In genomic region chr2:173811850-173812249, GRCm38 (mm10) we compare ENCODE assay signal across 13 mouse cellular contexts.
A peak's percentile ranks its signal among the peaks of the same experiment; 100 is the strongest.
DNase-seq lines count a peak whose midpoint lies in the region; ATAC-seq and TF ChIP-seq lines count a peak whose summit lies in the region.
"Had no signal": no experiment of that assay in that cellular context is flagged by ENCODE, and none has a peak within 500 bp of the region (broad histone marks: within the 10 kb centered on the region; RNA-seq: fewer than 3 reads in every experiment).

No protein-coding gene starts in this region.

- TF ChIP-seq EP300 in ES-Bruce4 (IDR thresholded peaks at IDR 0.05; ENCODE audit: insufficient read depth, low read depth, low read length): no peak

- H3K9me3 ChIP-seq in kidney, embryonic 14.5 days (ENCODE audit: control insufficient read depth, low read length): peaks cover 2% of the 10 kb centered on the region
- peaks cover 3% of the 10 kb centered on the region; the same call in 1 of the 2 replicates for H3K9me3 ChIP-seq in ES-Bruce4 (replicated peaks; ENCODE audit: control insufficient read depth, insufficient read depth, low read length, poor library complexity, severe bottlenecking)
- H3K9me3 ChIP-seq in forebrain, embryonic 13.5 days (replicated peaks): 0 out of 2 replicates have a peak, but pooled peaks cover 6% of the 10 kb centered on the region

- TF ChIP-seq POLR2A in ES-Bruce4 (IDR thresholded peaks at IDR 0.05; ENCODE audit: insufficient read depth, low read length): no peak
- no peak for TF ChIP-seq POLR2A in small intestine, adult 2 months (IDR thresholded peaks at IDR 0.05; ENCODE audit: low read depth, low read length)

- peak; percentile 36 for TF ChIP-seq CTCF in ES-Bruce4 (IDR thresholded peaks at IDR 0.05; ENCODE audit: low read depth, low read length)
- TF ChIP-seq CTCF in small intestine, adult 2 months (IDR thresholded peaks at IDR 0.05; ENCODE audit: extremely low read depth, insufficient read length, insufficient replicate concordance, low read depth, low read length): peak; percentile 45; the same call in 1 of the 2 replicates

- no peak for ATAC-seq in kidney, embryonic 14.5 days (ENCODE audit: low FRiP score, low TSS enrichment)
- ATAC-seq in forebrain, embryonic 13.5 days: no peak
- ATAC-seq: inflammation-experienced regulatory T-cells, adult 6 months had no signal

- no peak overlapping the region for H3K4me2 ChIP-seq in kidney, embryonic 14.5 days (replicated peaks; ENCODE audit: low read depth, low read length)
- H3K4me2 ChIP-seq in forebrain, embryonic 13.5 days: no peak overlapping the region

- WGBS in kidney, embryonic 14.5 days: 79% methylated on average over 8 of the region's 8 CpGs
- WGBS in small intestine, adult 2 months: 57% methylated on average over 8 of the region's 8 CpGs
- 64% methylated on average over 8 of the region's 8 CpGs for WGBS in forebrain, embryonic 13.5 days

- H3K4me3 ChIP-seq in kidney, embryonic 14.5 days (ENCODE audit: low read length): no peak overlapping the region
- no peak overlapping the region for H3K4me3 ChIP-seq in ES-Bruce4 (ENCODE audit: low read depth, low read length)
- no peak overlapping the region for H3K4me3 ChIP-seq in small intestine, adult 2 months (ENCODE audit: low read depth, low read length)
- no peak overlapping the region for H3K4me3 ChIP-seq in forebrain, embryonic 13.5 days

- no peak overlapping the region for H3K9ac ChIP-seq in kidney, embryonic 14.5 days (ENCODE audit: low read depth, low read length)
- no peak overlapping the region for H3K9ac ChIP-seq in ES-Bruce4 (ENCODE audit: low read depth, poor library complexity, severe bottlenecking)
- no peak overlapping the region for H3K9ac ChIP-seq in forebrain, embryonic 13.5 days

- H3K36me3 ChIP-seq in kidney, embryonic 14.5 days (ENCODE audit: control insufficient read depth, insufficient read depth, low read length): no peaks in the 10 kb centered on the region
- no peaks in the 10 kb centered on the region for H3K36me3 ChIP-seq in ES-Bruce4 (ENCODE audit: control insufficient read depth, insufficient read depth, low read length, poor library complexity, severe bottlenecking)
- no peaks in the 10 kb centered on the region for H3K36me3 ChIP-seq in small intestine, adult 2 months (ENCODE audit: control insufficient read depth, insufficient read depth, low read length)
- H3K36me3 ChIP-seq in forebrain, embryonic 13.5 days (ENCODE audit: poor library complexity, severe bottlenecking): no peaks in the 10 kb centered on the region

- peak; percentile 41 for DNase-seq in kidney, adult 11 months
- DNase-seq in induced T-regulatory cell, adult 2 months (ENCODE audit: low read depth): peak; percentile 19
- DNase-seq in spleen, postnatal 36 days (ENCODE audit: low spot score in 2 of 2): no peak
- DNase-seq in layer of hippocampus, adult 18-20 months (ENCODE audit: low spot score in 2 of 2): no peak
- DNase-seq: cerebellum, postnatal 10 days; left cerebral cortex, postnatal 4 days; lung, postnatal 4 days; right cerebral cortex, adult 18-20 months had no signal

- no peak overlapping the region for H3K27ac ChIP-seq in kidney, embryonic 14.5 days (ENCODE audit: low read depth, low read length)
- no peak overlapping the region for H3K27ac ChIP-seq in ES-Bruce4 (ENCODE audit: insufficient read depth, low read length)
- H3K27ac ChIP-seq in small intestine, adult 2 months (ENCODE audit: insufficient read depth, low read depth, low read length): no peak overlapping the region
- H3K27ac ChIP-seq in forebrain, embryonic 13.5 days: no peak overlapping the region

- H3K27me3 ChIP-seq in kidney, embryonic 14.5 days (ENCODE audit: control insufficient read depth, insufficient read depth, low read length): no peaks in the 10 kb centered on the region
- no peaks in the 10 kb centered on the region for H3K27me3 ChIP-seq in ES-Bruce4 (ENCODE audit: control insufficient read depth, insufficient read depth, low read length, poor library complexity, severe bottlenecking)
- no peaks in the 10 kb centered on the region for H3K27me3 ChIP-seq in small intestine, adult 2 months (ENCODE audit: control insufficient read depth, insufficient read depth, low read length)
- H3K27me3 ChIP-seq in forebrain, embryonic 13.5 days: no peaks in the 10 kb centered on the region

- no peaks in the 10 kb centered on the region for H3K4me1 ChIP-seq in kidney, embryonic 14.5 days (ENCODE audit: control insufficient read depth, insufficient read depth, low read length)
- H3K4me1 ChIP-seq in ES-Bruce4 (ENCODE audit: control insufficient read depth, insufficient read depth, low read length): no peaks in the 10 kb centered on the region
- H3K4me1 ChIP-seq in small intestine, adult 2 months (ENCODE audit: control insufficient read depth, insufficient read depth, insufficient read length, low read length): no peaks in the 10 kb centered on the region
- H3K4me1 ChIP-seq in forebrain, embryonic 13.5 days: no peaks in the 10 kb centered on the region

Comparison
In these comparisons a context has a peak if more than half of its experiments do, and no peak if none do; other contexts are left out.
1. DNase-seq: peak in kidney, adult 11 months (single experiment) and induced T-regulatory cell, adult 2 months (single experiment); none in spleen, postnatal 36 days (0 of 2) and layer of hippocampus, adult 18-20 months (0 of 2).